Mouse (Mus musculus) kidney, adult 11 months (tissue): Measurements from ENCODE around the gene Setdb2.
"Not testable (repeated sequence)": the region's sequence is repeated elsewhere in the genome, so short reads cannot be mapped to it uniquely, and the experiment has no call there.

Experiments
- DNase-seq: peaks from one replicate; pipeline ENCODE4 v3.0.0; 2022

Gene Setdb2

GRCm38 (mm10) chr14:59440558-59441471 lies at the start of gene Setdb2, which contains the start of gene Cab39l:
Gene Setdb2 (minus strand): TSS chr14:59440884.
Gene Cab39l (plus strand): TSS chr14:59440972.
- peak; percentile 96 for DNase-seq

- DNase-seq, result no peak
Observed at GRCm38 (mm10) chr14:59485247-59485810, 44.6 kb upstream of the Setdb2 start.

- peak; percentile 55 for DNase-seq
Observed at GRCm38 (mm10) chr14:59478699-59479098, 38.0 kb upstream of the Setdb2 start.

- DNase-seq, result no peak
Observed at GRCm38 (mm10) chr14:59470781-59471180, 30.1 kb upstream of the Setdb2 start.

- DNase-seq, result no peak
Observed at GRCm38 (mm10) chr14:59467798-59468197, 27.1 kb upstream of the Setdb2 start.

- no peak for DNase-seq
Observed at GRCm38 (mm10) chr14:59466503-59466902, 25.8 kb upstream of the Setdb2 start.

GRCm38 (mm10) chr14:59447981-59448380 lies 7.3 kb upstream of the Setdb2 start:
- DNase-seq, result peak; percentile 21

GRCm38 (mm10) chr14:59445421-59445820 lies 4.7 kb upstream of the Setdb2 start:
- DNase-seq, result no peak

- DNase-seq, result no peak
Observed at GRCm38 (mm10) chr14:59441472-59441805, 755 bp upstream of the Setdb2 start.

- no peak for DNase-seq
Observed at GRCm38 (mm10) chr14:59440039-59440438, 645 bp downstream of the Setdb2 start.

- no peak for DNase-seq
Observed at GRCm38 (mm10) chr14:59438505-59438904, 2.2 kb downstream of the Setdb2 start.

GRCm38 (mm10) chr14:59437398-59437797 lies 3.3 kb downstream of the Setdb2 start:
- DNase-seq, result no peak

GRCm38 (mm10) chr14:59435206-59435605 lies 5.5 kb downstream of the Setdb2 start:
- DNase-seq, result no peak

GRCm38 (mm10) chr14:59433902-59434301 lies 6.8 kb downstream of the Setdb2 start:
- DNase-seq, result no peak

- no peak for DNase-seq
Observed at GRCm38 (mm10) chr14:59430556-59430955, 10.1 kb downstream of the Setdb2 start.

GRCm38 (mm10) chr14:59422912-59423663 lies 17.6 kb downstream of the Setdb2 start:
- DNase-seq, result no peak

GRCm38 (mm10) chr14:59418171-59418570 lies 22.5 kb downstream of the Setdb2 start:
- DNase-seq, result no peak

GRCm38 (mm10) chr14:59414979-59415378 lies 25.7 kb downstream of the Setdb2 start:
- not testable (repeated sequence) for DNase-seq

- no peak for DNase-seq
Observed at GRCm38 (mm10) chr14:59396999-59397398, 43.7 kb downstream of the Setdb2 start.

- no peak for DNase-seq
Observed at GRCm38 (mm10) chr14:59395281-59395680, 45.4 kb downstream of the Setdb2 start, which contains the start of gene Phf11c. Gene Phf11c (minus strand): TSS chr14:59395381.

GRCm38 (mm10) chr14:59390181-59390580 lies 50.5 kb downstream of the Setdb2 start:
- peak; percentile 15 for DNase-seq

GRCm38 (mm10) chr14:59389532-59389931 lies 51.2 kb downstream of the Setdb2 start:
- DNase-seq, result no peak

- no peak for DNase-seq
Observed at GRCm38 (mm10) chr14:59370348-59371068, 70.2 kb downstream of the Setdb2 start.
